Mouse (Mus musculus) mouse trophoblast stem cell (cell line): ENCODE results near the gene Klhl20.

Source experiments
- in situ Hi-C, 2 experiments: fragments of 300-500 bp; cut with MseI, MboI; formaldehyde crosslinking; loops; 2 replicates in 1 of 2; 3 replicates in 1 of 2; pipeline ENCODE4 v1.15.1; 2025

Gene Klhl20

DNA sequence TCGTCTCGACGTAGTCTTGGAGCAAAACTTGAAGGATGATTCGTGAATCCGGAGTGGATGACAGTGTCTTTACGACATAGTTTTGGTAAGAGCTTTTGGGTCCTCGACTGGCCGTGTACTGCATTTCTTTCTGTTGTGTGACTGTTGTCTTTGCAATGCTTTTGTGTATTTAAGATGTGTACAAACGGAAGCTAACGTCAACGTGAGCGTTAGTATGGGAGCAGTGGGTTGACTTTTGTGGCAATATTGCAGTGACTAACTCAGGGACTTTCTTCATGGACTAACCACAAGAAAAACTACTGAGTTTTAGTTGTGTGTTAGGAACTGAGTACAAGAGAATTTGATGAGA lies 60.1 kb downstream of the Klhl20 start:
- in situ Hi-C loops, result no loop called here

DNA sequence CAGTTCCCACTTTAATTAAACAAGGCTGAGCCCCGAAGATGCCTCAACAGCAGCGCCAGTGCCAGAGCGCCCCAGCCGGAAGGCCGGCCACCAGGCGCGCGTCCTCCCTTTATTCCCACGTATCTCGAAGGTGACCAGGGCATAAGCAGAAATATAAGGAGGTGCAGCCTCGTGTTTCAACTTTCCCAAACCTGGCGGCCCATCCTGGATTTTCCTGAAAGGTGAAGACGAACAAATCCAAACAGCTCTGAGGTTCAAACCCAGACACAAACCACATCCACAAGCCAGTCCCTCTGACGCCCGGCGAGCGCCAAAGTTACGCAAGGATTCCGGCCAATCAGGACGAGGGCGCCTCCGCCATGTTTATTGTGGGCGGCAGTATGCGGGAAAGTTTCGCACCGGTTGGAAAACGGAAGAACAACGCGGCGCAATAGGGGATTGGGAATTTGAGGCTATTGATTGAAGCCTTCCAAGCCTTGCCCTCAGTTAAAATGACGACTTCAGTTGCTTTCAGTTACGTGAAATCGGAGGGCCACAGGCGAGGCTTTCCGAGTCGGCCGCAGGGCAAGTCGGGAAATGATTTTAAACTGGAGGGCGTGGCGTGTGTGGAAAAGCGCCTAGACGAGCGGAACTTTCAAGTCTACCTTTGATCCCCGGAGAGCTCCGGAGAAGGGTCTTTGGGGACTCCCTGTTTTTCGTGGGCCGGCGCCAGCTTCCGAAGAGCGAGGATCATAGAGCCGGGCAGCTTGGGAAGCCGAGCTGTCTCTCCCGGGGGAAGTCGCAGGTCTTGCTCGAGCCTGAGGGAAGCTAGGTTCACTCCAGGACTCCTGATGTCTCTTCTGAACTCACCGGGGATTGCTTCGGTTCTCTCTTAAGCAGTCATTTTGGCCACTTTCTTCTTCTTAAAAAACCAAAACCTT lies 60.7 kb downstream of the Klhl20 start, which contains the start of the genes Dars2 and Cenpl:
Gene Dars2 (minus strand): TSS at position 307 of the 920 bp plus-strand sequence.
Gene Cenpl (plus strand): TSS at position 362 of the 920 bp plus-strand sequence.
- in situ Hi-C loops, result no loop called here

DNA sequence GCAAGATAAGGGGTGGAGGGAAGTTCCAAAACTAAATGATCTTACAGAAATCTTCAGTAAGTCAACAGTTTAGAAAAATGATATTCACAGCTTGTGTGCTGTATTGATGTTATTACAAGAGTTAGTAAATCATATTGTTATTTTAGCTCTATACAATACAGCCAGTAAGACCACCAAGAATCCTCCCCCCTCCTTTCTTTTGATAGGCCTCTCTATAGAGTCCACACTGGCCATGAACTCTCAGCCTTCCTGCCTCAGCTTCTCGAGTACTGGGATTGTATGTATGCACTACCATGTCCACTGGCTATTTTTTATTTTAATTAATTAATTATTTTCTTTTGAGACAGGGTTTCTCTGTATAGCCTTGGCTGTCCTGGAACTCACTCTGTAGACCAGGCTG lies 68.0 kb downstream of the Klhl20 start:
- in situ Hi-C loops, result no loop called here

GRCm38 (mm10) chr1:161057164-161057563 lies 74.1 kb downstream of the Klhl20 start:
- in situ Hi-C loops, result no loop called here

DNA sequence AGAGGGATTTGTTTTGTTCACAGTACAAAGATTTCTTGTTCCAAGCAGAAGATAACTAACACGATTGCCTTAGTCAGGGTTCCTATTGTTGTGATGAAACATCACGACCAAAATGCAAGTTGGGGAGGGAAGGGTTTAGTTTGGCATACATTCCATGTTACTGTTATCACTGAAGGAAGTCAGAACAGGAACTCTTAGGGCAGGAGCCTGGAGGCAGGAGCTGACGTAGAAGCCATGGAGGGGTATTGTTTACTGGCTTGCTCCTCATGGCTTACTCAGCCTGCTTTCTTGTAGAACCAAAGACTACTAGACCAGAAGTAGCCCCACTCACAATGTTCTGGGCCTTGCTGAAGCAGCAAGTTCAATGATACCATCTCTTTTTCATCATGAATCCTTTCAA lies 84.3 kb downstream of the Klhl20 start:
- in situ Hi-C loops, result no loop called here

DNA sequence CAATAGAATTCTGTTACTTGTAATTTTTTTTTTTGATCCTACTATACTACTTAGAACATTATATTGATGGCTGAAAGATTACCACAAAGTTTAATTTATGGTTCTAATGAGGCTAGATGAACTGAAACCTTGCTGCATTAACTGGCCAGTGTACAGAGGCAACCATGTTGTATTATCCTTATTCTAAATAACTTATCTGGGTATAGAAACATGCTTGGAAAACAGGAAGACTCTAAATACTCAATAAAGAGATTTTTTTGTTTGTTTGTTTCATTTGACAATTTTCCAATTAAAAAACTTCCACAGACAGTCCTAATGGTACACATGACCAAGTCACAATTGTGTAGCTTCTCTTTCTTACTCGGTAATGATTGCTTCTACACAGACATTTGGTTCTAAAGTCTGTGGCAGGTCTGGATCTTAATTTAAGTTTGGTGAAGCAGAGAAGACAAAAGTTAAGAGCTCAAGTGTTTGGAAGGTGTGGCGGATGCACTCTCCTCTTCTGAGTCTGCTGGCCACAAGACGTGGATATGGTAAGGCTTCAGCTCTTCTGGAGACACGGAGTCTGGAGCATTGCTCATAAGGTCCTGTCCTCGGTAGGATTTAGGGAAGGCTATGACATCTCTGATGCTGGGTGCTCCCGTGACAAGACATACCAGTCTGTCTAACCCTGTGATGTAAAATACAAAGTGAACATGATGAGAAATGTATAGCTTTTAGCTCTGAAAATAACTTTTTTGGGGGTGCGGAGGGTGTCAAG lies 89.9 kb downstream of the Klhl20 start:
- in situ Hi-C loops, result no loop called here

- in situ Hi-C loops, result no loop called here
These were observed 90.5 kb downstream of the Klhl20 start for GRCm38 (mm10) chr1:161040855-161041254.

- in situ Hi-C loops, result no loop called here
These were observed 90.9 kb downstream of the Klhl20 start for GRCm38 (mm10) chr1:161040426-161040770.

- in situ Hi-C loops, result no loop called here
These were observed 91.4 kb downstream of the Klhl20 start for GRCm38 (mm10) chr1:161039741-161040425.

- in situ Hi-C loops, result no loop called here
These were observed 92.2 kb downstream of the Klhl20 start for GRCm38 (mm10) chr1:161038968-161039721.
